Mouse (Mus musculus) heart, adult 18-20 months (tissue): ENCODE measurements around the gene Cgrrf1. TPM values are rescaled to one million over a fixed set of nuclear protein-coding genes. Genes with fewer than 3 reads are reported as not detected.

Source experiments
- DNase-seq, 2 experiments: peaks; one replicate each; pipeline ENCODE4 v3.0.0; 2021 to 2022; ENCODE audit warnings: mixed read lengths in 1 of 2
- total RNA-seq, 2 experiments: library from RNA; stranded (reverse); gene quantifications; 2 replicates each; pipeline ENCODE4 v1.2.3; 2021

Cgrrf1 gene
- total RNA-seq, 2 experiments from 2014 or later = 29.7 to 36.4 TPM

DNA sequence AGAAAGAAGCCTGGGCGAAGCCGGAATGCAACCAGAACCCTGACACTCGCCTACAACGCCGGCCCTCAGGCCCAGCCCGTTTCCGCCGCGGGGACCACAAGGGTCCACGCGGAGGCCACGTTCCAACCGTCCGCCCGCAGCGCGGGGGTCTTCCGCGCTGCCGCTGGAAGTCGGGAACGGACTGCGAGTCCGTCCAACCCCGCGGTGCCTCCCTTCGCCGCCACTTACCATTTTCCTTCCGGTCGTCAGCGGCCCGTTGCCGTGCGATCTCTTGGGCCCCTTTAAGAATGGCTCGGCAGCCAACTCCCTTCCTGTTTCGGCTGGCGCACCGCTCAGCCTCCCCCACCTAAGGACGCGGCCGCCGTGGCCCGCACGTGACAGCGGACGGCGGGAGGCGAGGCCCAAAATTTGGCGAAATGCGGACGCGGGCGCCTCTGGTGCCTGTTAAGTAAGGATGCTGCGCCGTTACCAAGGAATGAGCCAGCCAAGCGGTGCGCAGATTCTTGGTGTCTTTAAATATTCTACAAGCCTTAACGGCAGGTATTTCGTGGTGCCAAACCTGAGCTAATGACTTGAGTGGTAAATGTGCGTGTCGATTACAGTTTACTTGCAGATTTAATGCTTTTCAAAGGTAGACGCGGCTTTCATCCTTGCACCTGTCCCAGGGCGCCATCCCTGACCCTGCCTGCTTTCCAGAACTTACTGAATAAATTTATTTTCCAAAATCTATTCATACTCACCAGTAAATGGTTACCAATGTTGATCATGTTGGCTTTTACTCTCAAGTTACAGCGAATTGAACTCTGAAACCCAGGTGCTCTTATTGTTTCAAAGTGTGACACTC is 9.8 kb upstream of the Cgrrf1 start, which contains the start of gene Gmfb:
Gmfb (minus strand) TSS at position 370 of the 844 bp plus-strand sequence.
- DNase-seq = peak; percentile 97 to 98

DNA sequence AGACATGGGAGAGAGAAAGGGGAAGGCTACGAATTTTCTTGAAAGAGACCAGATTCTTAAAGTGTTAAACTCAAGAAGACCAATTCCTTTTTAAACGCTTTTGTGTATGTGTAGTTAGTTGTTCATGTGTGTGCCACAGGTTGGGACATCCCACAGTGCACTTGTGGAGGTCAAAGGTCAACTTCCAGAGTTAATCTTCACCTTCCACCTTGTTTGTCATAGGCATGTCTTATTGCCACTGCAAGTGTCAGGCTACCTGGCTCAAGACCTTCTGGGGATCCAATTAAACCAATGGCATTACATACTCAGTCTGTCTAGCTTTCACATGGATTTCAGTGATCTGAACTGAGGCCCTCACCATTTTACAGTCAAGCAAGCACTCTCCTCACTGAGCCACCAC is 7.9 kb upstream of the Cgrrf1 start:
- DNase-seq = no peak

DNA sequence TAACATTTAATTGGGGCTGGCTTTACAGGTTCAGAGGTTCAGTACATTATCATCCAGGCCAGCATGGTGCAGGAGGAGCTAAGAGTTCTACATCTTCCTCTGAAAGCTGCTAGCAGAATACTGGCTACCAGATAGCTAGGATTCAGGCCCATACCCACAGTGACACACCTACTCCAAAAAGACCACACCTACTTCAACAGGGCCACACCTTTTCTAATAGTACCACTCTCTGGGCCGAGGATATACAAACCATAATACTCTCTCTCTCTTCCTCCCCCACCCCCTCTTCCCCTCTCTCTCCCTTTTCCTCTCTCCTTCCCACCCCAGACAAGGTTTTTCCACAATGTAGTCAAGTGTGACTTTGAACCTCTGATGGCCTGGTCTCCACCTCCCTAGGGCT is 4.5 kb upstream of the Cgrrf1 start:
- no peak for DNase-seq

DNA sequence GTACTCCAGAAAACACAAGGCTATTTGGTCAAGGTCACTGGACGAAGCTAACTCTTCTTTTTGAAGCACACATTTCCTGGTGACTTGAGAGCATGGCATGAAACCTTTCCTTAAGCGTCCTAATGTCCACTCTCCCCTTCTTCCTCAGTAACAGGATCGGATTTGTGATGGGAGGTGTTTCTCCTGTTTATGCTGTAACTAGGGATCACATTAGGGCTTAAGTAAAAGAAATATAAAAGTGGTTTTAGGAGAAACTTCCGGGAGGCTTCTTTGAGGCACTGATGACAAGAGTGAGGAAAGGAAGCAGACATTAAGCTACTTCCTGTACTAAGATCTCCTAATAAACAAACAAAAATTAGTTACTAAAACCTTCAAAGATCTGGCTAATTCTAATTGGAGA is 630 bp upstream of the Cgrrf1 start:
- peak in 1 of 2 experiments; percentile 23 for DNase-seq

DNA sequence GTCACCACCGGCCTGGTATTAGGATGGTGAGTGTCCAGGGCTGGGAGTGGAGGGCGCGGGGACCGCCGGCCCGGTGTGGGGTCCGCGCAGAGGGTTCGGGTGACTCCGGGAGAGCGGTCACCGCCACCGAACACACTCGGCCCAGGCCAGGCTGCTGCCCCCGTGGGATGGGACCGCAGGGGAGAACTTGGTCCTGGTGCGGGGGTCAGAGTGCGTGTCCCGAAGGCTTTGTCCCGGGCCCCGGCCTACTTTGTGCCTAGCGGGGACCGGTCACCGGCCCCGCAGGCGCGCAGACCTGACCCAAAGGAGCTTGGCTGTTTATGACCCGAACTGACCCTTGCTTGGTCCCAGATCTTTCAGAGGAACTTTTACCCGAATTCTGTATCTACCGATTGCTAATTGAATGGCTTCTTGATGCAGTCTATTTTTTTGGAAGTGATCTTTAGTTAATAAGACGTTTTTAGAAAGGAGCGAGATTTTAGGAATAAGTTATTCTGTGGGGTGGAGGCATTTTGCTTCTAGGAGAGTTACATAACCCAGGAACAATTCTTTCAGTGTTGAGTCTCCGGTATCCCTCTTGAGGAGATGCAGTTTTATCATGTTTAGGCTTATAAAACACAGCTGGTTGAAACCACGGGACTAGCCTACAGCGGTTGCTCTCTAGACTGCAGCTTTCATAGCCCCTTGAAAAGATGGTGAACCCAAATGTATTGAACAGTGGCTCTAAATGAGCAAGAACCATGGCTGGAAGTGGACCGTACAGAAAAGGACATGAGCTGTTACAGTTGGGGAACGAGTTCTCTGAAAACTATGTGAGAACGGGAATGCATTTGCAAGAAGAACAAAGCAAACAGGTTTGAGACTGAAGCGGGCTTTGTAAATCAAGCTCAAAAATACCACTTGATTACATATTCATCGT is 688 bp downstream of the Cgrrf1 start:
- no peak for DNase-seq

DNA sequence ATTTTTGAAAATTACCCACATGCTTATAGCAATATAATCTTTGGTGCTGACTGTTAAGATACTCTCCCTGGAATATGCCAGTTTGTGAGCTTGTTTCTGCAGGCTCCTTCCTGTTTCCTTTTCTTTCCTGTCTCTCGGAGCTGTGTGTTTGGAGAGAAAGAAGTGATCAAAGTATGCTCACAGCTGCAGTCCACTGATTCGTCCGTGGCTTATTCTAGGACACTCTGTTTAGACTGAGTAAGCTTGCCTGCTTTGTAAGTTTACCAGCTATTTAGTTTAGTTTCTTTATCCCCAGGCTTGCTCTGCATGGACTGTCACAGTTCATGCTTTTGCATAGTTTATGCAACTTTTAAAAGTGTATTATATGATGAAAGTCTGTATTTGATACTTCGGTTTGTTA is 7.4 kb downstream of the Cgrrf1 start:
- DNase-seq = no peak

DNA sequence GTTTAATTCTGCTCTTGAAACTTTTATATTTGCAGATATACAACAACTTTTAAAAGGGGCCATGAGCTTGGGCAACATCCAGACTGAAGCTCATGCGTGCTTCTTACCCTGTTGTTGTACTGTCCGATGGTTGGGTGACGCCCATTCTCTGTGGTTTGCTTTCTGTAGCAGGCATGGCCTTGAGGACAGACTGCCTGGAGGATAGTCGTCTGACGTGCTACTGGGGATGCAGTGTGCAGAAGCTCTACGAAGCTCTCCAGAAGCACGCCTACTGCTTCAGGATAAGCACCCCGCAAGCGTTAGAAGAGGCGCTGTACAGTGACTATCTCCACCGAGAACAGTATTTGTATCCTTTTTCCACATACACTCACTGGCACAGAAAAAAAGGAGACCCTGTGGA is 13.8 kb downstream of the Cgrrf1 start:
- DNase-seq = no peak

DNA sequence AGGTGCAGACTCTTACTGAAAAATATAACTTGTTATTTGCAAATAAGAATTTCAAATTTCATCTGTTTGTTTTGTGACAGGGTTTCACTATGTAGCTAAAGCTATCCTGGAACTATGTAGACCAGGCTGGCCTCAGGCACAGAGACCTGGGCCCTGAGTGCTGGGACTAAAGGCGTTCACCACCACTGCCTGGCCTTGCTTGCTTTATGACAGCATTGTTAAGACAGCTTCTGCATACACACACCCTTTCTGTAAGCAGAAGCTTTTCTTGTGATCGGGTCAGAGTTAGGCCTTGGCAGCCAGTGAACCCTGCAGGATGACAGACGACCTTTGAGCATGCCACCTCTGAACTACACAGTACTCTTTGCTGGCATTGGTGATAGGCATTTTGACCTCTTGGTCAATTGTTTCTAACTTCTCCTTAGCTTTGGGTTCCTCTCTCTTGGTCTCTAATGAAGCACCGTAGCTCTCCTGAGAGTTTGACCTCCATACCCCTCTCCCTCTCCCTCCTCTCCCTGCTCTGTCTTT is 16.2 kb downstream of the Cgrrf1 start:
- no peak for DNase-seq

DNA sequence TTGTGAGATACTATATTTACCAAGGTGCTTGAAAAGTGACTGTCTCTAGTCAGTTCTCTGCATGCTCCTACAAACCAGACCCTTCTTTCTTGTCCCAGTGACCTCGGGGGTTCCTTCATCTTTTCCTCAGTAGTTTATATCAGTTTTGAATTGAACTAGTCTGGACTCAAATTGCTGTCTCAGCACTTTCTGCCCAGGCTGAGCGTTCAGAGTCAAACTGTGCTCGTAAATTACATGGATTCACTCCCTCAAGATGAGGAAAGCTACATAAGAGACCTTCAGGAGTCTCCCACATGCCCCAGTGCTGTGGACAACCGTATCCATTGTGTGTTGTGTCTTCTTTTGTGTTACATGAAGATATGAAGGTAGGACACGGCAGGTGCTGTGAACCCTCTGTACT is 16.8 kb downstream of the Cgrrf1 start:
- DNase-seq = no peak

DNA sequence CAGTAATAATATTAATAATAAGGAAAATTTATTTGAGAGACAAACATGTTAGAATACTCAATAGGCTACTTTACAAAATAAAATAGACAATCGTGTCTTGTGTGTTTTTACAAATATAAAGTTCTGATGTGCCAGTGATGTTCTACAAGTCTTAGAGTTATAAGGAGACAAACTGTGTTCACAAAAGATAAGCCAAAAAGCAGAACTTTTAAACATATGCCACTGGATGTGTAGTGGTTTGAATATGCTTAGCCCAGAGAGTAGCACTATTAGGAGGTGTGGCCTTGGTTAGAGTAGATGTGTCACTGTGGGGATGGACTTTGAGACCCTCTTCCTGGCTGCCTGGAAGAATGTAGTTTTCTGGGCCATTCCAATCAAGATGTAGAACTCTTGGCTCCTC is 17.8 kb downstream of the Cgrrf1 start:
- DNase-seq = no peak

DNA sequence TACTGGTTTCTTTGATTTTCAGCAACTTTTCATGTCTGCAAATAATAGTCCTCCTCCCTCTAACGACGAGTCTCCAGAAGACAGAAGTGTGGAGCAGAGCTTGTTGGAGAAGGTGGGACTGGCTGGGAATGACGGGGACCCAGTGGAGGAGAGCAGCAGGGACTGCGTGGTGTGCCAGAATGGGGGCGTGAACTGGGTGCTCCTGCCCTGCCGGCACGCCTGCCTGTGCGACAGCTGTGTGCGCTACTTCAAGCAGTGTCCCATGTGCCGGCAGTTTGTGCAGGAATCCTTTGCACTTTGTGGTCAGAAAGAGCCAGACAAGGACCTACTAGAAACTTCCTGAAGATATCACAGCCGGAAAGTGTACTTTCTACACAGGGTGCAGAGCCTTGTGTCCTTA is 21.8 kb downstream of the Cgrrf1 start:
- no peak for DNase-seq

DNA sequence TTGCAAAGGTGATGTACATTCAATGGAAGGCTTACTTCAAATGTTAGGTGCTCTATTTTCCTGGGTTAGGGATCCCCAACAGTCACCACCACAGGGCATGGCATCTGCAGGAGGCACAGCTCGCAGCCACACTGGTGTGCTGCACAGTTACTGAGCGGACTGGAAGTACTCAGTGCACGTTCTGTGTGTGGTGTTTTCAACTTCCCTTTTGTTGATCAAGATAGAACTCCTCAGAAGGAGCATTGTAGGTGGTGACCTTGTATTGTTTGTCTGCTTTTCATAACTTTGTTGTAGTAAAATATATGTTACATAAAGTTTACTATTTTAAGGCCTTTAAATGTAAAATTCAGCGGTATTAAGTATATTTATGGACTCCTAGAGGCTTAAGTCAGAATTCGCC is 31.0 kb downstream of the Cgrrf1 start:
- no peak for DNase-seq

DNA sequence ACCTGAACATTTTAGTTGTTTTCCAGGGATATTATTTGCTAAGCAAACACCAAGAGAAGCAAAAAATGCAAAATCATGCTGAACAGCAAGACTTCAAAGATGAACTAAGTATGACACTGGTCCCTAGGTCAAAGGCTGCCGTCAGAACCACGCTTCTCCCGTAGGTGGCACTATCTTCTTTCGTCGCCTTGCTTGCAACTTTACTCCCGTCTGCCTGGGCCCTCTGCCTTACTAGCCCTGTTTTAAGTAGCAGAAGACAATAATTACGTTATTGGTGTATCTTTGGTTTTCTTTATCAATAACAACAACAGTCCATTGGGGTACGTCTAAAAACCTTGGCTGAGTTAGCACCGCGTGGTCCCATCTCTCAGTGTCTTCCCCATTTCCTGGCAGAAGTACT is 49.0 kb downstream of the Cgrrf1 start:
- peak; percentile 73 to 85 for DNase-seq

DNA sequence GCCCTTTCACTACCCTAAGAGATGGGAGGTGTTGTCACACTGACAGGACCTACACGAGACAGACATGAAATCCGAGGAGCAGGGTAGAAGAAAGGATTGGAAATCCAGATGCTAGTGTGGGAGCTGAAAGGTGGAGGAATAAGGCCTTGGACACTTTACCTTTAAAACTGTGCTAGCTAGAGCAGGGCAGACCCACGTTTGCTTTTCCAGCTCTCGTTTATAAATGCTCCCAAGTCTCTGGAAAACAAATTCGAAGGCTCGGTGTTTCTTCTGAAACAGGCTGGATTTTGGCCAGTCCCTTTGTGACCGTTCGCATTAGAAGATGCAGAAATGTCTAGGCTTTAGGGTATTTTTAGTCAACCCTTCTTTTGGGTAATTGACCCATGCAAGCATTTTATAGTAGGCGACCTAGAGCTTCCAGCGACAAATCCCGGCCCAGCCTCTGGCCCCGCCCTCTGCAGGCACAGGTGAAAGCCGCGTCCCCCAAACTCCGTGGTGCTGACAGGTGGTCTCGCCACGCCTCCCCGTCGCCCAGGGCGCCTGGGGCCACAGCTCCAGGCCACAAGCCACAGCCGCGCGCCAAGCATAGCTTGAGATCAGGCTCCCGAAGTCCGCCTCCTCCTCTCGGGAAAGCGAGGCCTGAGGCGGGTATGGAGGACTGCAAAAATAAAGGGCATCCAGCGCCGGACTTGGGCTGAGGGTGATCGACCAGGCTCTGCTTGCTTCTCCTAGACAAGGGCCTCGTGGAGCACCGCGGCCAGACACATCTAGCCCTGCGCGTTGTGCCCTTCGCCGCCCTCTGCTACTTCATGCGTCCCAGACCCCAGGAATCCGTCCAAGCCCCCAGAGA is 49.9 kb downstream of the Cgrrf1 start:
- peak in 1 of 2 experiments; percentile 60 for DNase-seq

DNA sequence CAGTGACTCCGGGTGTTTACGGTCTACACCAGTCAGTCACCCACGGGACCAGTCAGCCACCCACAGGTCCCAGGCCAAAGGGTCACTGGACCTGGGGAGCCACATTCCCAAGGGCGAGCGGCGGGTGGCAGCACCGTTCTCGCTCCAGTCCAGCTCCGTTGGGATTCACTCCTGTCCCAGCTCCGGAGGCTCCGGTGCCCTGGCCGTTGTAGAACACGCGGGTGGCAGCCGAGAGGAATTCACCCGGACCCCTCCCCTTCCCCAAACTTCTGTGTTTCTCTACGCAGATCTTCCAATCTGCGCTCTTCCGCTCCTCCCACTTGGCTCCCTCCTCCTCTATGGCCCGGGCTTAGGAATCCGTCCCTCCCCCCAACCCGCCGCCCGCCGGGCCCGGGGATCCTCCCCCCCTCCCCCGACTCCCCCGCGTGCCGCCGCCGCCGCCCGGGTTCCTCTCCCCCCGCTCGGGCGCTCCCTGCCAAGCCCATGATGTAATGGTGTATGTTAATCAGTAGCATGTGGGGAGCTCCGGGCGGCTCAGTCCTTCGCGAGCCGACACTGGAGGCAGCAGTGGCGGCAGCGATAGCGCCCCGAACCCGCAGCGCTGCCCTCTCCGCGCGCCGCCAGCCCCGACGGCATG is 50.6 kb downstream of the Cgrrf1 start, which contains the start of gene Samd4:
Samd4 (plus strand) TSS at position 424 of the 637 bp plus-strand sequence.
- peak; percentile 92 to 94 for DNase-seq

DNA sequence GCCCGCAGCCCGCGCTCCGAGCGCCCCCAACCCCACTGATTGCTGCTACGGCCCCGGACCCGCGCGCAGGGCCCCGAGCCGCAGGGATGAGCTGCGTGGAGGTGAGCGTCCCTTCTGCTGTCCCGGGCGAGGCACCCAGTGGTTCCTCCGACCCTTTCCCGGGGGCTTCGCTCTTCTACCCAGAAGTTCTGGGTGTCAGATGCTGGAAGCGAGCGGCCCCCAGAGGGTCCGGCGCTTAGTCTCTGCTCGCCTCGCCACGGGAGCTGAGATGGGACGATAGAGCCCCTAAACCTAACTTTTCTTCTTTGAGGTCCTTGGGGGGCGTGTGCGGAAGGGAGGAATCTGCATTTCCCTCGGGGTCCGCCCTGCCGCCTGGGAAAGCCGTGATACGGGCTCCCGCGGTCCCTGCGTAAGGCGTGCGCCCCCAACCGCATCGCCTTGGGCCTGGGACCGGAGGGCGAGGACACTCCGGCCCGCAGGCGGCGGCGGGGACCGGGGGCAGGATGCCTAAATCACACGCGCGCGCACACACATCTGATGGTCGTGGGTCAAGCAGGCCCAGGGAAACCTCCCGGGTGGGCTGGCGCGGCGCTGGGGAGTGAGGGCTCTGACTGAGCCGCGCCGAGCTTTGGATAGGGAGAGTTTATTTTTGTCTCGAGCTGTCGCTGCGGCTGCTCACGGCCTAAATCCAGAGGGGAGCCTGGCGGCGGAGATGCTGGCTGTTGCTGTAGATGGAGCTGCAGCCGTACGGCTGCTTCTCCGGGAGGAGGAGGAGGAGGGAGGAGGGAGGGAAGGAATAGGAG is 51.3 kb downstream of the Cgrrf1 start:
- DNase-seq = peak; percentile 79 to 82

DNA sequence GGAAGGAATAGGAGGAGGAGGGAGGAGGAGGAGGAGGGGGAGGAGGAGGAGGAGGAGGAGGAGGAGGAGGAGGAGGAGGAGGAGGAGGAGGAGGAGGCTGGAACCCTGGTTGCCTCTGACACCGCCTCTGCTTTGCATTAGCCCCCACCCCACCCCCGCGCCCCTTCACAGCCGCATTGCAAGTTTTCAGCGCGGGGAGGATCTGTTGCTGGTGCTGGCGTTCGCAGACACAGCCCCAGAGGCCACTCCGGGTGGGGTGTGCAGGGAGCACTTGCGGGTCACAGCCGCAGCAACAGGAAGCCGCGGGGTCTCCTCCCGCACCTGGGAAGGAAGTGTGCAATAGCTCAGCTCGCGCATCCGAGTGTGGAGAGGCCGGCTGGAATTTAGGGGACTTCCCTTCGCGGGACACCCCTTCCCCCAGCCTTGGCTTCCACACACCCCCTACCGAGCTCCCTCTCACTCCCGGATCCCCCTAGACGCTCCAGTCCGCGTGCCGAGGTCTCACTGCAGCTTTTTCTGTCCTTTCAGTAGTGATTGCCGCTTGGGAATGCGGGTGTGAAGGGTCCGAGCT is 52.0 kb downstream of the Cgrrf1 start:
- DNase-seq = peak; percentile 59 to 76

DNA sequence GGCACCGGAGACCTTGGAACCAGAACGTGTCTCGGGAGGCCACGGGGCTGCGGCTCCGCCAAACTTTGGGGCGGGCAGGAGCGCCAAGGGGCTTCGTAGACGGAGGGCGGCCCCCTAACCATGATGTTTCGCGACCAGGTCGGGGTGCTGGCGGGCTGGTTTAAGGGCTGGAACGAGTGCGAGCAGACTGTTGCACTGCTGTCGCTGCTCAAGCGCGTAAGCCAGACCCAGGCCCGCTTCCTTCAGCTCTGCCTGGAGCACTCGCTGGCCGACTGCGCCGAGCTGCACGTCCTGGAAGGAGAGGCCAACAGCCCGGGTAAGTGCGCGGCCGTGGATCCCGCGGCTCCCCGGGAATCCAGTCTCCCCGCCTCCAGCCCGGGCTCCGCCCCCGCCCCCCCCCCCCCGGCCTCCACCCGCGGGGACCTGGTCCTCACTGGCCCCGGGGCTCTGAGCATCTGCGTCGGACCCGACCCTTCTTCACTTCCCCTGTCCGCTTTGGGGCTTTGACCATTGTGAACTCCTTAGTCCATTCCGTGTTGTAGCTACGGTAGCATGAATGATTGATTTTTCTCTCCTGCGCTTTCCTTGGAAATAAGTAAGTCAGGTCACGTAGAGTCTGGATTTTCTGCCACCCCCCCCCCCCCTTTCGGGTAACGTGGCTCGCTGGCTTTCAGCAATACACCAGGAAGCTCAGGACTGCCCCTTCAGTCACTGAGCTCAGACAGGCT is 52.9 kb downstream of the Cgrrf1 start:
- DNase-seq = peak; percentile 70 to 76

DNA sequence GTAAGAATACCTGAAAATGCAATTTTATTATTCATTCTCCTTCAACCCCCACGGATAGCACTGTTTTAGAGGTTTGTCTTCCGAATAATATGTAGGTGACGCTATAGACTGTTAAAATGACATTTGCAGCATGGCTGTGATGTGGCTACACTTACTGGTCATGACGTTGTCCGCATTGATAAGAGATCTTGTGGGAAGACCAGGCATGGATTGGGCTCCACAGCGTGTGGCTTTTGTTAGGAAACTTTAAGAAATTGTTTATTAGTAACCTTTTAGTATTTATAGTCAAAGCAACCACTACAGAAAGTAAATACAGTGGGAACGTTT is 53.5 kb downstream of the Cgrrf1 start:
- DNase-seq = peak; percentile 18 to 49
